Mouse (Mus musculus) liver, embryonic 15.5 days (tissue): Measurements from ENCODE around the gene Atp2a1. TPM values are rescaled to one million over a fixed set of nuclear protein-coding genes. Genes with fewer than 3 reads are reported as not detected.
A peak's percentile ranks its signal among the peaks of the same experiment; 100 is the strongest.
"Not testable (repeated sequence)": the region's sequence is repeated elsewhere in the genome, so short reads cannot be mapped to it uniquely, and the experiment has no call there.

Source experiments
- ATAC-seq: fragments of 200-750 bp; cut with Nextera tagmentation; 2 replicates; pipeline ENCODE4 v1.8.0; 2017; ENCODE audit warnings: moderate number of reproducible peaks, mild to moderate bottlenecking, moderate library complexity; ENCODE audit not compliant: insufficient read depth
- H3K27ac ChIP-seq: fragments of 300-500 bp; sonication (generic); replicated peaks from 2 replicates; pipeline ENCODE4 v1.5.1; 2015; ENCODE audit warnings: mild to moderate bottlenecking, inconsistent platforms
- H3K27me3 ChIP-seq: fragments of 300-500 bp; sonication (generic); 2 replicates; pipeline ENCODE4 v1.6.1; 2015; ENCODE audit warnings: mild to moderate bottlenecking, inconsistent platforms
- H3K36me3 ChIP-seq: fragments of 300-500 bp; sonication (generic); replicated peaks from 2 replicates; pipeline ENCODE4 v1.6.1; 2015; ENCODE audit warnings: moderate library complexity, mild to moderate bottlenecking, inconsistent platforms
- H3K4me1 ChIP-seq: fragments of 300-500 bp; sonication (generic); replicated peaks from 2 replicates; pipeline ENCODE4 v1.6.1; 2015; ENCODE audit warnings: inconsistent platforms
- H3K4me2 ChIP-seq: fragments of 300-500 bp; sonication (generic); 2 replicates; pipeline ENCODE4 v1.6.1; 2015; ENCODE audit warnings: moderate library complexity, mild to moderate bottlenecking, inconsistent platforms
- H3K4me3 ChIP-seq: fragments of 300-500 bp; sonication (generic); replicated peaks from 2 replicates; pipeline ENCODE4 v1.5.1; 2015; ENCODE audit warnings: mild to moderate bottlenecking, inconsistent platforms
- H3K9ac ChIP-seq: fragments of 300-500 bp; sonication (generic); 2 replicates; pipeline ENCODE4 v1.6.1; 2015; ENCODE audit warnings: moderate library complexity, mild to moderate bottlenecking, inconsistent platforms
- H3K9me3 ChIP-seq: fragments of 300-500 bp; sonication (generic); replicated peaks from 2 replicates; pipeline ENCODE4 v1.6.1; 2016; ENCODE audit warnings: inconsistent platforms
- WGBS: fragments of 180-500 bp; shearing (Covaris S2); methylation state at CpG from one replicate; pipeline ENCODE4 v1.1.7; 2015; ENCODE audit warnings: mixed read lengths; ENCODE audit not compliant: insufficient replicate concordance; 5-methylcytosine and 5-hydroxymethylcytosine counted together
- polyA plus RNA-seq: library from polyadenylated mRNA; unstranded; fragments of >200 nt; fragmentation: Nextera tagmentation; extraction: Ambion mirVana; gene quantifications from 2 replicates; pipeline ENCODE4 v1.2.1, GENCODE M21; 2015

The Atp2a1 gene
- polyA plus RNA-seq, 1 experiment from 2014 or later: 16.5 TPM

DNA sequence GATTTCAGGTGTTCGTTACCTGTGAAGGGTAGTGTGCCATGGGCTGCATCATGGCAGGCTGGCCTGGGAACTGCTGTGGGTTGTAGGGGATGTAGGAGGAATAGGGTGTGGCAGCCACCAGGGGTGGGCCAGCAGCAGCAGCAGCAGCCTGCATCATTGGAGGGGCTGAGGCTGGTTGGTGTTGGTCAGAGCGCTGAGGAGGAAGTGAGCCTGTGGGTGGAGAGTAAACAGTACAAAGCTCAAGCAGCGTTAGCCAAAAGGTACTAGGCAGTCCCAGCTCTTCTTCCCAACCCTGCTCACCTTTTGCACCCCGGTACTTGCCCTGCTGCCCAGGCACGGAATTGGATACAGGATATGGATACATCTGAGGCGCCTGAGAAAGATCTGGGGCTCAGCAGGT is 31.2 kb upstream of the Atp2a1 start:
- peak overlapping the region; percentile 51 for H3K27ac ChIP-seq
- no peak overlapping the region for H3K4me3 ChIP-seq
- H3K36me3 ChIP-seq: peaks cover 97% of the 10 kb centered on the region
- H3K4me2 ChIP-seq: no peak overlapping the region
- H3K27me3 ChIP-seq: no peaks in the 10 kb centered on the region
- no peaks in the 10 kb centered on the region for H3K9me3 ChIP-seq
- peak; percentile 49 for ATAC-seq
- peaks cover 9% of the 10 kb centered on the region for H3K4me1 ChIP-seq
- no peak overlapping the region for H3K9ac ChIP-seq
- 76% methylated on average over 6 of the region's 6 CpGs for WGBS

DNA sequence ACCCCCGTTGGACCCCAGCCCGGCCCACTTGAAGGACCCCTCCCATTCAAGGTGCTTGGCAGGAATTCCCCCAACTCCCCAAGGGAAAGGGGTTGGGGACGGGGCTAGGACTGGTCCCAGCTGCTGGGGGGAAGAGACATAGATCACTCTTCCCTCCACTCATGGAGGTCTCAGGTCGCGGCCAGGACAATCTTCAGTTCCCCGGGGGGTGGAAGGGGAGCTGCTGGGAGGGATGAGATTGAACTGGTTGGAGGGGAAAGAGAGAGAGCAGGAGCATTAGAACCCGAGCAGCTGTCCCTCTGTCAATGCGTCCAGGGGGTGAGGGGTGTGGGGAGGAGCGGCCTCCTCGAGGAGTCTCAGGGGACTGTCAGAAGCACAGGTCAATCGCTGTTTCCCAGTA is 29.1 kb upstream of the Atp2a1 start:
- ATAC-seq: no peak
- no peaks in the 10 kb centered on the region for H3K9me3 ChIP-seq
- peaks cover 20% of the 10 kb centered on the region for H3K4me1 ChIP-seq
- peaks cover 80% of the 10 kb centered on the region for H3K36me3 ChIP-seq
- H3K4me2 ChIP-seq: no peak overlapping the region
- no peak overlapping the region for H3K9ac ChIP-seq
- H3K27me3 ChIP-seq: no peaks in the 10 kb centered on the region
- no peak overlapping the region for H3K27ac ChIP-seq
- H3K4me3 ChIP-seq: no peak overlapping the region
- 66% methylated on average over 11 of the region's 11 CpGs for WGBS

DNA sequence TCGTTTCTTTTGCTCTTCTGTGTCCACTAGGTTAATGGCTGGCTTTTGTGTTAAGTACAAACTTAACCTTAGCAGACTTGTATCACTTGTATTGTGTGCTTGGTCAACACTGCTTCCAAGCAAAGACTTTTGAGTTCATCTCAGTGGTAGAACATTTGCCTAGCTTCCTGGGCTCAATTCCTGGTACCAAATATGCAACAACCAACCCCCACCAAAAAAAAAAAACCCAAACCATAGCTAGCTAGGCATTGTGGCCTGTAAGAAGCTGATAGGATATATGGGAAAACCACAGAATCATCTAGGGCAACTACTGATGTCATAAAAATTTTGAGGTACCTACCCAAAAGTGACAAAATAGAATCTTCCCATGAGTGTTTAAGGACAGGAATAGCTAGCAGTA is 28.1 kb upstream of the Atp2a1 start:
- Histone ChIP-seq H3K27me3 (no peaks in the 10 kb centered on the region), H3K36me3 (peaks cover 70% of the 10 kb centered on the region), H3K4me2 (no peak overlapping the region), H3K27ac (no peak overlapping the region), H3K9ac (no peak overlapping the region), H3K4me1 (peaks cover 25% of the 10 kb centered on the region), H3K4me3 (no peak overlapping the region), H3K9me3 (no peaks in the 10 kb centered on the region)
- ATAC-seq: no peak
- 64% methylated on average over 1 of the region's 1 CpGs for WGBS

DNA sequence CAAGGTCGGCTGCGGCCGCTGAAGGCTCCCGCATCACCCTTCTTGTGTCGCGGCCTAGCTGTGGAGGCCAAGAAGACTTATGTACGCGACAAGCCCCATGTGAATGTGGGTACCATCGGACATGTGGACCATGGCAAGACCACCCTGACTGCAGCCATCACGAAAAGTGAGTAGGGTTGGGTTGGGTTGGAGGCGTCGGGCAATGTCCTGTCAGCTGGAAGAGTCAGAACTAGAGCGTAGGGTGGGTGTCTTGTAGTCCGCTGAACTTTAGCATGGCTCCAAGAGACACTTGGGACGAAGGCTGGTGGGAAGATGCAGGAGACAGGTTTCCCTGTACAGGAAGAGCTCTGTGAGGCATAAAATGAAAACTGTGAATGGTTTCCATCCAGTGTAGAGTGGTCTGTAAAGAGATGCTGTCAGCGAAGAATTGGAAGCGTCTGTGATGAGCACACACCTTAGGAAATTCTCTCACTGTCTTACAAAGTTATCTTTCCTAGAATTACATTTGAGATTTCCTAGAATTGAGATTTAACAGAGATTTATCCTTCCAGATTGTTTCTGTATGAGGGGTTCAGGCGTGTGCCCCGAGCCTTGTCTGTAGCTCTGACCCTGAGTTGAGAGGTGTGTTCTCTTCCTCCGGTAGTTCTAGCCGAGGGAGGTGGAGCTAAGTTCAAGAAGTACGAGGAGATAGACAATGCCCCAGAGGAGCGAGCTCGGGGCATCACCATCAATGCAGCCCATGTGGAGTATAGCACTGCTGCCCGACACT is 24.9 kb upstream of the Atp2a1 start:
- peaks cover 21% of the 10 kb centered on the region for H3K4me1 ChIP-seq
- not testable (repeated sequence) for ATAC-seq, H3K9me3 ChIP-seq, H3K27me3 ChIP-seq
- peak overlapping the region; percentile 79 for H3K27ac ChIP-seq
- peaks cover 38% of the 10 kb centered on the region for H3K36me3 ChIP-seq
- peak overlapping the region; percentile 67 for H3K9ac ChIP-seq
- 4% methylated on average over 25 of the region's 25 CpGs for WGBS
- H3K4me2 ChIP-seq: peak overlapping the region; percentile 79
- peak overlapping the region; percentile 77 for H3K4me3 ChIP-seq

DNA sequence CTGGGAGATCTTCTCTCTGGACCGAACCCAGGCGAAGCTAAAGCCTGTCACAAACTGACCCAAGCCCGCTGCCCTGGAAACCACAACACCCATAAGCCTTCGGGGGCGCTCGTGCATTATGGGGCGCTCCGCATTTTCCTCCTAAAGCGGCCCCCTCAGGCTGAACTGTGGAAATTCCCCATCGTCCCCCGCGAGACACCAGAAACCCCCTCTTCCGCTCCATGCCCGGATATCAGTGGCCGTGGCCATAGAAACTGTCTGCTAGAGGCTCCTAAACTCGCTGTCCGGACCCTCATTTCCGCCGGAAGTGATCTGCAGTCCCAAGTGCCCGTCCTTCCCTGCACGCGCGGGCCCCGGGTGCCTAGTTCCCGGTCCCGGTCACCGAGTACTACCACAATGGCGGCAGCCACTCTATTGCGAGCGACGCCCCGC is 24.2 kb upstream of the Atp2a1 start, which contains the start of gene Tufm:
Gene Tufm (plus strand): TSS at position 310 of the 432 bp plus-strand sequence.
- H3K4me3 ChIP-seq: peak within 1 kb of the TSS; percentile 77
- ATAC-seq: peak; percentile 81
- peaks cover 31% of the 10 kb centered on the region for H3K36me3 ChIP-seq
- H3K9ac ChIP-seq: peak within 1 kb of the TSS; percentile 67
- peaks cover 27% of the 10 kb centered on the region for H3K4me1 ChIP-seq
- H3K9me3 ChIP-seq: no peaks in the 10 kb centered on the region
- peak within 1 kb of the TSS; percentile 79 for H3K27ac ChIP-seq
- H3K4me2 ChIP-seq: peak within 1 kb of the TSS; percentile 79
- under 1% methylated on average over 32 of the region's 32 CpGs for WGBS
- H3K27me3 ChIP-seq: no peaks in the 10 kb centered on the region

DNA sequence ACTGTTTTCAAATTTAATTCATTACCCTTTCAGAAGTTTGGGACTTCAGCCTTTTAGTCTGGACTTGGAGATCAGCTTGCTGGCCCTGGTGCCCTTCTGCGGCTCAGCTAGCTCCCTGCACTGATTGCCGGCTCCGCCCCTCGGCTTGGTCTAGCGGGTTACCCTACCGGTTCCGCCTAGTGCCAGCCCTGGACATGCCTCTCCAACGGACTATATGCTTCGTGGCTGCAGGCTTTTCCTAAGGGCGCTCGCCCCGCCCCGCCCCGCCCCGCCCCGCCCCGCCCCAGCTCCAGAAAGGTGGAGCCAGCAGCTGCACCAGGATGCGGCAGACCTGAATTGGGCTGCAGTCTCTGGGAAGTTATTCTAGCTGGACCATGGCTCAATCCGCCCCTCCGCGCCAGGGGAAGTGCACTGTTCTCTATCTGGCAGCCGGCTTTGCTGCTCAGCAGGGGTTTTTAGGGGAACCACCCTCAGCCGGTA is 19.5 kb upstream of the Atp2a1 start:
- 0% methylated on average over 22 of the region's 23 CpGs for WGBS
- ATAC-seq: peak; percentile 82
- H3K9me3 ChIP-seq: no peaks in the 10 kb centered on the region

DNA sequence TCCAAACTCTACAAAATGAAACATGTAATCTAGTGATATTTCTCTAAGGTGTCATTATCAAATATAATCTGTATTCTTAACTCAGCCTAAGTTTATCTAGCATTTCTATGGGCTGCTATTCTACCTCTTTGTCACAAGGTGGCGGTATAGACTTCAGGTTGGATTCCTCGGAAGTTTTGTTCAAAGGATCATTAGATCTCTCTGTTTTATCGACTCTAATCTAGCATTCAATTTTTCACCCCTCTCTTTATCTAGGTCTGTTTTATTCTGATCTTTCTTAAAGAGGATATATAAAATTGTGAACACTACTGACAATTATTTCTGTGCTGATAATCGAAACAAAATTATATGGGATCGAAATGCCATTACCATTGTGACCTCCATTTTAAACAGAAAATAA is 18.8 kb upstream of the Atp2a1 start:
- Histone ChIP-seq H3K9ac (no peak overlapping the region), H3K4me3 (no peak overlapping the region), H3K4me2 (peak overlapping the region; percentile 73), H3K27me3 (no peaks in the 10 kb centered on the region), H3K9me3 (no peaks in the 10 kb centered on the region), H3K36me3 (no peaks in the 10 kb centered on the region), H3K4me1 (peaks cover 17% of the 10 kb centered on the region), H3K27ac (no peak overlapping the region)
- no peak for ATAC-seq
- WGBS: 20% methylated on average over 5 of the region's 5 CpGs

More for the DNA sequence above, 19.5 kb upstream of the Atp2a1 start:
- no peaks in the 10 kb centered on the region for H3K27me3 ChIP-seq
- H3K36me3 ChIP-seq: no peaks in the 10 kb centered on the region
- peaks cover 17% of the 10 kb centered on the region for H3K4me1 ChIP-seq
- H3K4me3 ChIP-seq: peak overlapping the region; percentile 42
- peak overlapping the region; percentile 59 for H3K27ac ChIP-seq
- peak overlapping the region; percentile 73 for H3K4me2 ChIP-seq
- peak overlapping the region; percentile 32; the same call in 1 of the 2 replicates for H3K9ac ChIP-seq

DNA sequence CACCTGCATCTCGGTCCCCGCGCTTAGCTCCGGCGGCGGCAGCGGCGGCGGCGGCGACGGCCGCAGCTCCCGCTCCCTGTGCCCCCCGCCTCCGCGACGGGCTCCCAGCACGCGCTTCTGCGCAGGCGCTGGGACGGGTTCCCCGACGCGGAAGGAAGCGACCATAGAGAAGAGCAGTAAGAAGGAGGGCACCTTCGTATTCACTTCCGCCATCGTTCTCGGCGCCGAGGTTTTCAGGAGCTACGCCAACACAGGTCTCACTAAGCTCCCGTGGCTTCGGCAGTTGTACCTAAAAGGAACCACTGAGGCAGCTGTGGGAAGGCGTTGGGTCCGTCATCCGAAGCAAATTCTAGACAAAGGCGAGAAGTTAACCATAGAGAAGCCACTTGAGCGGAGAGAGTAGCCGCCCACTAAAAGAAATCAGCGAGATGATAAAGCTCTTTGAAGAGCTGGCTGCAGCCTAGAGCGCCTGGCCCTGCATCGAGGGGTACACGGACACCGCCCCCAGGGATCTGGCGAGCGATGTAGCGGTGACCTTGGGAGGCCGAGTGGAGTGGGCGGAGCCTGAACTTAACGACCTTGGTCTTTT is 12.2 kb upstream of the Atp2a1 start, which contains the start of gene Sh2b1:
Gene Sh2b1 (minus strand): TSS at position 432 of the 589 bp plus-strand sequence.
- peaks cover 53% of the 10 kb centered on the region for H3K4me1 ChIP-seq
- peak within 1 kb of the TSS; percentile 91 for H3K9ac ChIP-seq
- WGBS: under 1% methylated on average over 53 of the region's 53 CpGs

DNA sequence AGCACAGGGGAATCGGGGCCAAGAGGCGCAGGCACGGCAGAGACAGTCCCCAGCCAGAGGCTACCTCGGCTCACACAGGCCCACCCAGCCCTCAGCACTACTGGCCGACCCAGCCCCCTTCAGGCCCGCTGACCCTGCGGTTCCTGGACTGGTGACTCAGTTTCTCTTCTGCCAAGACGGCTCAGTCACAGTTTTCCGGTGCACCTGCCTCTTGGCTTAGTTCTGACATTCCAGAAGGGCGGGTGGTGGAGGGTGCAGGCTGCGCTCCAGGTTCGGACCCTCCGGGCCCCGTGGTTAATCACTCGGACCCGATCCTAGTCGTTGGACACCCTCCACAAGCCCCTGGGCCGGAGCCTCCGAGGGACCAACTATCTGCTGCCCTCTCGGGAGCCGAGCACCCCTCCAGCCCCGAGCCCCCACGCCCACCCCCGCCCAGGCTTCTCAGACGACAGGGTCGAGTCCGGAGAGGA is 11.6 kb upstream of the Atp2a1 start:
- H3K36me3 ChIP-seq: peaks cover 25% of the 10 kb centered on the region
- ATAC-seq: 0 out of 2 replicates have a peak, but pooled peaks have one; percentile 20
- 0% methylated on average over 27 of the region's 27 CpGs for WGBS
- H3K27me3 ChIP-seq: no peaks in the 10 kb centered on the region
- H3K9ac ChIP-seq: peak overlapping the region; percentile 91
- peak overlapping the region; percentile 91 for H3K4me2 ChIP-seq
- no peaks in the 10 kb centered on the region for H3K9me3 ChIP-seq
- H3K27ac ChIP-seq: peak overlapping the region; percentile 91
- H3K4me1 ChIP-seq: peaks cover 56% of the 10 kb centered on the region
- peak overlapping the region; percentile 77 for H3K4me3 ChIP-seq

More for the DNA sequence above, 12.2 kb upstream of the Atp2a1 start, which contains the start of gene Sh2b1:
- Histone ChIP-seq H3K27me3 (no peaks in the 10 kb centered on the region), H3K9me3 (no peaks in the 10 kb centered on the region), H3K4me2 (peak within 1 kb of the TSS; percentile 91), H3K27ac (peak within 1 kb of the TSS; percentile 91), H3K36me3 (peaks cover 19% of the 10 kb centered on the region), H3K4me3 (peak within 1 kb of the TSS; percentile 77)
- peak; percentile 87 for ATAC-seq

DNA sequence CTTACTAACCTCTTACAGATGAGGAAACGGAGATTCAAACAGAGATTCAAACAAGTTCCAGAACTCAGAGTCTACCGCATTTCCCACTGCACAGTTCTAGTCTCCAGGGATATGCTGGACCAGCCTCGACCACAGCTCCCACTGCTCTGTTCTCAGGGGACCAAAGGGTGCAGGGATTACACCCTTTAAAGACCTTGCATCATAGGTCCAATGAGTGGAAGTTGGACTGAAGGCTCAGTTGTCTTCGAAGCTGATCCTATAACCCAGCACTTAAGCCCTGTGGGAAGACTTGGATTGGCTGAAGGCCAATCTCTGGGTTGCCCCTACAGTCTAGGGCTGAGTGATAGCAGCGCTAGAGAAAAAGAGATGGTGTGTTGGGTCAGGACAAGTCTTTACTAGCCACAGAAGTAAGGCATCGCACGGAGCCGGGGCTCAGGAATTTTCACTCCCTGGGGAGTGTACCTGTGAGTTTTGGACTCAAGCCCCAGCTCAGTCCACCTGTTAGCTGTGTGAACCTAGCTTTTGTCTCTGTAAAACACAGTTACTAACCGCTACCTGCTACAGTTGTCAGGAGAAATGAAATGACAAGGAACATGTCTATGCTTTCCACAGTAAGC is 10.7 kb upstream of the Atp2a1 start:
- H3K27me3 ChIP-seq: no peaks in the 10 kb centered on the region
- peaks cover 34% of the 10 kb centered on the region for H3K36me3 ChIP-seq
- peaks cover 56% of the 10 kb centered on the region for H3K4me1 ChIP-seq
- peak overlapping the region; percentile 91 for H3K27ac ChIP-seq
- peak overlapping the region; percentile 91; the same call in 1 of the 2 replicates for H3K9ac ChIP-seq
- H3K9me3 ChIP-seq: no peaks in the 10 kb centered on the region
- H3K4me2 ChIP-seq: peak overlapping the region; percentile 91
- WGBS: 65% methylated on average over 9 of the region's 9 CpGs
- peak overlapping the region; percentile 77 for H3K4me3 ChIP-seq
- ATAC-seq: no peak
